Mouse (Mus musculus) small intestine, adult 2 months (tissue): ENCODE results near the gene Ap1m2. TPM values are rescaled to one million over a fixed set of nuclear protein-coding genes. Genes with fewer than 3 reads are reported as not detected.
"Not testable (repeated sequence)": the region's sequence is repeated elsewhere in the genome, so short reads cannot be mapped to it uniquely, and the experiment has no call there.

ENCODE experiments used
- H3K27ac ChIP-seq: fragments of 200-500 bp; 2 replicates; pipeline ENCODE4 v1.5.1; 2012; ENCODE audit warnings: low read depth, low read length, control low read depth, inconsistent platforms; ENCODE audit not compliant: insufficient read depth
- H3K27me3 ChIP-seq: fragments of 200-500 bp; 2 replicates; pipeline ENCODE4 v1.6.1; 2012; ENCODE audit warnings: mild to moderate bottlenecking, moderate library complexity, low read length, inconsistent platforms; ENCODE audit not compliant: control insufficient read depth, insufficient read depth
- H3K36me3 ChIP-seq: fragments of 200-500 bp; 2 replicates; pipeline ENCODE4 v1.6.1; 2012; ENCODE audit warnings: mild to moderate bottlenecking, low read length, control low read depth, inconsistent platforms; ENCODE audit not compliant: control insufficient read depth, insufficient read depth
- H3K4me1 ChIP-seq: fragments of 200-500 bp; 2 replicates; pipeline ENCODE4 v1.6.1; 2012; ENCODE audit warnings: low read length, inconsistent platforms, mixed read lengths; ENCODE audit not compliant: control insufficient read depth, insufficient read depth, insufficient read length
- H3K4me3 ChIP-seq: fragments of 200-500 bp; 2 replicates; pipeline ENCODE4 v1.5.1; 2012; ENCODE audit warnings: low read depth, mild to moderate bottlenecking, control low read depth, inconsistent platforms, low read length, moderate library complexity
- CTCF ChIP-seq: fragments of 200-500 bp; IDR thresholded peaks from 2 replicates; pipeline ENCODE4 v1.5.1; 2012; ENCODE audit warnings: low read depth, mild to moderate bottlenecking, control low read depth, inconsistent platforms, low read length, moderate library complexity, mixed read lengths; ENCODE audit not compliant: insufficient replicate concordance, insufficient read length; ENCODE audit errors: extremely low read depth
- POLR2A ChIP-seq: fragments of 200-500 bp; IDR thresholded peaks from 2 replicates; pipeline ENCODE4 v1.6.1; 2012; ENCODE audit warnings: low read depth, mild to moderate bottlenecking, control low read depth, inconsistent platforms, low read length, moderate library complexity
- WGBS: fragments of 180-500 bp; shearing (Covaris S2); methylation state at CpG from one replicate; pipeline ENCODE4 v1.1.7; 2018; 5-methylcytosine and 5-hydroxymethylcytosine counted together
- polyA plus RNA-seq: library from polyadenylated mRNA; depleted of rRNA; stranded (reverse); fragments of >200 nt; gene quantifications from 2 replicates; pipeline ENCODE4 v1.2.3, GENCODE M21; 2012

Gene Ap1m2
- polyA plus RNA-seq, 1 experiment = 69.5 TPM

DNA sequence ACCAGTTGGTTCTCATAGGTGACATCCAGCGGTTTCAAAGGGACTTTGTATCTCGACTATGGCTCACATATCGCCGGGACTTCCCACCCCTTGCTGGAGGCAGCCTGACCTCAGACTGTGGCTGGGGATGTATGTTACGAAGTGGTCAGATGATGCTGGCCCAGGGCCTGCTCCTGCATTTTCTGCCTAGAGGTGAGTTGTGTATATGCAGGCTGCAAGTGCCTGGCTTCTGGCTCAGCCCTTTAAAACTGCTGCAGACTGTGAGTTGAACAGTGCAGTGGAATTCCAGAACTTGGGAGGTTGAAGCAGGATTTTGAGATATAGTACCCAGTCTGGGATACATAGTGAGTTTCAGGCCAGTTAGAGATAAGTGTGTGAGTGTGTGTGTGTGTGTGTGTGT lies 45.2 kb downstream of the Ap1m2 start:
- peaks cover 47% of the 10 kb centered on the region for H3K36me3 ChIP-seq
- peaks cover 18% of the 10 kb centered on the region; the same call in 1 of the 2 replicates for H3K4me1 ChIP-seq
- H3K4me3 ChIP-seq = peak overlapping the region; percentile 32
- no peak overlapping the region for H3K27ac ChIP-seq
- WGBS = 75% methylated on average over 5 of the region's 5 CpGs
- H3K27me3 ChIP-seq = no peaks in the 10 kb centered on the region
- TF ChIP-seq POLR2A (no peak), CTCF (no peak)

DNA sequence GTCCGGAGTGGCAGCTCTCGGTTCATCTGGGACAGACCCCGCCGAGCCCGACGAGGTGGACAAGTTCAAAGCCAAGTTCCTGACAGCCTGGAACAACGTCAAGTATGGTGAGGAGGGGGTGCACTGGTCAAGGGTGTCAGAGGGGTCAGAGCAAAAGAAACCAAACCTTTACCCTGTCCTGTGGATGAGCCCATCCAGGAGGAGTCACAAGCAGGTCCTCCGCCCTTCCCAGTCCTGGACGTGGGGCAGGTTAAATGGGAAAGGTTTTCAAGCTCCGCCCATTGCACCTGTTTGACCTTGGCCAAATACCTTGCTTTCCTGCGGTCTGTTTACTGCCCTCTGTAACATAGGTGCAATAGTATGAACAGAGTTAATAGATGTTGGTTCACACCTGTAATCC lies 46.5 kb downstream of the Ap1m2 start:
- no peak; the same call in 1 of the 2 replicates for TF ChIP-seq POLR2A
- TF ChIP-seq CTCF = no peak
- peaks cover 22% of the 10 kb centered on the region; the same call in 1 of the 2 replicates for H3K4me1 ChIP-seq
- peak overlapping the region; percentile 80 for H3K4me3 ChIP-seq
- peak overlapping the region; percentile 79 for H3K27ac ChIP-seq
- no peaks in the 10 kb centered on the region for H3K27me3 ChIP-seq
- peaks cover 34% of the 10 kb centered on the region for H3K36me3 ChIP-seq
- 1% methylated on average over 11 of the region's 11 CpGs for WGBS

DNA sequence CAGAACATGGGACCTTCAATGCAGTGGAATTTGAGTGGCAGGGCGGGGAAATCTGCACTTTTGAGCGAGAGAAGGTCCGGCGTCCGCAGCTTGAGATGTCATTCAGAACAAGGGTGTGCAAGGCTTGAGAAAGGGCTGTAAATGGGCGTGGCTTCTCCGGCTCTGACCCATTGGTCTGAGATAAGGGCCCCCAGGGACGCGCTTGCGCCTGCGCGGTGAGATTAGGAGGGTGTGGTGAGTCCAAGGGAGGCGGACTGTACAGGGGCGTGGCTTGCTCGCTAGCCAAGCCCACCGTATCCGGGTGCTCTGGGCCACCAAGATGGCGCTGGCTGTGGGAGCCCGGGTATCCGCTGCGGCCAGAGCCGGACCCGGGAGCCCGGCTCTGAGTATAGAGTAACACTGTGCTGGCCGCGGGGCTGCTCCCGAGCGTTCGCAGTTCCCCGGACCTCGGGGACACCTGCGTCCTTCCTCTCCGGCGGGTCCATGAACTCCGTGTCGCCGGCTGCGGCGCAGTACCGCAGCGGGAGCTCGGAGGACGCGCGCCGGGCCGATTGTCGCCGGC lies 47.1 kb downstream of the Ap1m2 start, which contains the start of gene Atg4d:
TSS of gene Atg4d (plus strand) at position 294 of the 562 bp plus-strand sequence.
- peak within 1 kb of the TSS; percentile 80 for H3K4me3 ChIP-seq
- H3K36me3 ChIP-seq = peaks cover 29% of the 10 kb centered on the region
- TF ChIP-seq CTCF (no peak), POLR2A (peak; percentile 94)
- peaks cover 22% of the 10 kb centered on the region; the same call in 1 of the 2 replicates for H3K4me1 ChIP-seq
- H3K27ac ChIP-seq = peak within 1 kb of the TSS; percentile 79
- H3K27me3 ChIP-seq = no peaks in the 10 kb centered on the region
- WGBS = under 1% methylated on average over 49 of the region's 49 CpGs

DNA sequence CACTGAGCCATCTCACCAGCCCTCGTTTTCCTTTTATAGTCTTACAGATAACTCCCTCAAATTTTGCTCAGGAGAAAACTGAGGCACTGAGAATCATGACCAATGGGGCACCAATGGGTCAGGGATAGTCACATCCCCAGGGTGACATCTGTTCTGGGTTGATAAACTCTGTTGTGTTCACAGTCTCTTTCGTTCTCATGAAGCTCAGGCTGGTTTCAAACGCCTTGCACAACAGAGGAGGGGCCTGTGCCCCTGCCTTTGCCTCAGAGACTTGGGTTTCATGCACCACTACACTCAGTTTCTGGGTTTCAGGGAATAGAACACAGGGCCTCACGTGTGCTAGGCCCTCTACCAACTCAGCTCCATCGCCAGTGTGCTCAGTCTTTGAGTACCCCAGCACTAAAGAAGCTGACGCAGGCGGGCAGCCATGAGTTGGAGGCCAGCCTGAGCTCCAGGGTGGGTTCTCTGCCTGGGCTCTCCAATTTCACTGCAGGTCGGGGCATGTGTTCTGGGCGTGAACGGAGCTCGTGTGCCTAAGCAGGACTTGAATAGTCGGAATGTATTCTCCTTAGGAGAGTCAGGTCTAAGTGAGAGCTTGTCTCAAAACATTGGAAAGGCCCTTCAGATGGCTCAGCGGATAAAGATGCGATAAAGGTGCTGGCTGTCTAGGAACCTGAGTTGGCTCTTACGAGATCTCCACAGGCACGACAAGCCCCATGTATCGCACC lies 47.7 kb downstream of the Ap1m2 start:
- Histone ChIP-seq H3K27ac (peak overlapping the region; percentile 73), H3K36me3 (peaks cover 24% of the 10 kb centered on the region), H3K4me1 (peaks cover 22% of the 10 kb centered on the region; the same call in 1 of the 2 replicates), H3K27me3 (no peaks in the 10 kb centered on the region), H3K4me3 (peak overlapping the region; percentile 80)
- WGBS = 21% methylated on average over 17 of the region's 17 CpGs
- TF ChIP-seq POLR2A = no peak
- TF ChIP-seq CTCF = no peak

DNA sequence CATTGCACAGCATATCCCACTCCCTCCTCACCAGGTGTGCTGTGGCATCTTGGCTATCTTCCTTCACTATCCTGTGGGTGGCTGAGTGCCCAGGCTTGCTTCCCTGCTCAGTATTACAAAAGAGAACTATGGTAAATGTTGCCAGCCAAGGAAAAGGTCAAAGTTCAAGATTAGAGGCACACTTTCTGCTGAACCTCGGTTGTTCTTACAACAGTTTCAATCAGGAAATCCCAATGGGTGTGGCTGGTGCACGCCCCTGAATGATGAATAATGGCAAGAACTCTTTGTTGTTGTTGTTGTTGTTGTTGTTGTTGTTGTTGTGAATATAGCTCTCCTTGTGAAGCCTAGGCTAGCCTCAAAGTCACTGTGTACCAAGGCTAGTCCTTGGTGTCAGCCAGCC lies 50.3 kb downstream of the Ap1m2 start:
- no peaks in the 10 kb centered on the region for H3K27me3 ChIP-seq
- TF ChIP-seq POLR2A = no peak
- TF ChIP-seq CTCF = no peak
- WGBS = 24% methylated on average over 2 of the region's 2 CpGs
- no peak overlapping the region for H3K4me3 ChIP-seq
- peaks cover 21% of the 10 kb centered on the region; the same call in 1 of the 2 replicates for H3K4me1 ChIP-seq
- peak overlapping the region; percentile 48 for H3K27ac ChIP-seq
- peaks cover 3% of the 10 kb centered on the region for H3K36me3 ChIP-seq

DNA sequence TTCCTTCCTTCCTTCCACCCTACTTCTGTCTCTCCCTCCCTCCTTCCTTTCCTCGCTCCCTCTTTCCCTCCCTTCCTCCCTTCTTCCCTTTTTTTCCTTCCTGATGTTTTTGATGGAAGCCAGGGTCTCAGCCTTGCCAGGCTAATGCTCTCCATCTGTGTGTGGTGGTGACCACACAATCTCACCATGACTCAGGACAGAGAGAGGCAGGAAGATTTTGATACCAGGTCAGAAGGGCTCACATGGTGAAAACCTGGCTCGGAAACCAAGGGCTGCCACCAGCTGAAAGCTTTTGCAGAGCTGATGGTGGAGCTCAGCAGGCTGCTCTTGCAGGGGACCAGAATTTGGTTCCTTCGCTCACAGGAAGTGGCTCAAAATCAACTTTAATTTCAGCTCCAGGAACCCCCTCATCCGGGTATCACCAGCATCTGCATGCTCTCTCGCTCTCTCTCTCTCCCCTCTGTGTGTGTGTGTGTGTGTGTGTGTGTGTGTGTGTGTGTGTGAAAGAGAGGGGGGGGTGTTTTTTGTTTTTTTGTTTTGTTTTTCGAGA lies 51.6 kb downstream of the Ap1m2 start:
- H3K36me3 ChIP-seq = no peaks in the 10 kb centered on the region
- no peak overlapping the region for H3K4me3 ChIP-seq
- TF ChIP-seq POLR2A (no peak), CTCF (no peak)
- no peaks in the 10 kb centered on the region for H3K27me3 ChIP-seq
- peaks cover 16% of the 10 kb centered on the region; the same call in 1 of the 2 replicates for H3K4me1 ChIP-seq
- H3K27ac ChIP-seq = no peak overlapping the region
- WGBS = 86% methylated on average over 6 of the region's 6 CpGs

DNA sequence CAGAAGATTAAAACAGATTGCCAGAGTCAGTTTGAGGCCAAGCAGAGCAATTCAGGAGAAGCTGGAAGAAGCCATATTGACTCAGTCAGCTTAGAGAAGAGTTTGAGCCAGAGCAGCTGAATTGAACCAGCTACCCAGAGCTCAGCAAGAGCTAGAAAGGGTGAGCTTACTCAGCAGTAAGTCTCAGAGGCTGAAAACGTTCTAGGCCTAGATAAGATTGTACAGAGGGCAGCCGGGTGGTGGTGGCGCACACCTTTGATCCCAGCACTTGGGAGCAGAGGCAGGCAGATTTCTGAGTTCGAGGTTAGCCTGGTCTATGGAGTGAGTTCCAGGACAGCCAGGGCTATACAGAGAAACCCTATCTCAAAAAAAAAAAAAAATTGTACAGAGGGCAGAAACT lies 55.8 kb downstream of the Ap1m2 start:
- not testable (repeated sequence) for H3K4me1 ChIP-seq, H3K4me3 ChIP-seq, H3K27me3 ChIP-seq, H3K36me3 ChIP-seq, H3K27ac ChIP-seq
- WGBS = 57% methylated on average over 4 of the region's 4 CpGs
